Mouse (Mus musculus) forebrain, embryonic 10.5 days (tissue): Measurements from ENCODE around the gene Fkbp15. TPM values are rescaled to one million over a fixed set of nuclear protein-coding genes. Genes with fewer than 3 reads are reported as not detected.

Experiments used
- DNase-seq: peaks from one replicate; pipeline ENCODE4 v3.0.0-alpha.2; 2017; ENCODE audit warnings: low spot score; ENCODE audit errors: extremely low spot score
- H3K27ac ChIP-seq: fragments of 300-500 bp; sonication (generic); 2 replicates; pipeline ENCODE4 v1.5.1; 2016; ENCODE audit warnings: mild to moderate bottlenecking
- H3K27me3 ChIP-seq: fragments of 300-500 bp; sonication (generic); 2 replicates; pipeline ENCODE4 v1.6.1; 2016; ENCODE audit warnings: mild to moderate bottlenecking; ENCODE audit not compliant: poor library complexity, severe bottlenecking
- H3K36me3 ChIP-seq: fragments of 300-500 bp; sonication (generic); replicated peaks from 2 replicates; pipeline ENCODE4 v1.6.1; 2016; ENCODE audit warnings: mild to moderate bottlenecking, moderate library complexity
- H3K4me1 ChIP-seq: fragments of 300-500 bp; sonication (generic); 2 replicates; pipeline ENCODE4 v1.6.1; 2016
- H3K4me3 ChIP-seq: fragments of 300-500 bp; sonication (generic); 2 replicates; pipeline ENCODE4 v1.5.1; 2016; ENCODE audit warnings: mild to moderate bottlenecking, moderate library complexity
- H3K9me3 ChIP-seq: fragments of 300-500 bp; sonication (generic); 2 replicates; pipeline ENCODE4 v1.6.1; 2016; ENCODE audit warnings: mild to moderate bottlenecking, moderate library complexity
- WGBS: fragments of 180-500 bp; shearing (Covaris S2); methylation state at CpG from one replicate; pipeline ENCODE4 v1.1.7; 2016; 5-methylcytosine and 5-hydroxymethylcytosine counted together
- polyA plus RNA-seq: library from polyadenylated mRNA; unstranded; fragments of >200 nt; fragmentation: Nextera tagmentation; extraction: Ambion mirVana; gene quantifications from 2 replicates; pipeline ENCODE4 v1.2.1, GENCODE M21; 2016

Fkbp15 gene
- polyA plus RNA-seq, 1 experiment from 2014 or later: 18.5 TPM

- 83% methylated on average over 5 of the region's 5 CpGs for WGBS
- no peaks in the 10 kb centered on the region for H3K9me3 ChIP-seq
Observed at GRCm38 (mm10) chr4:62331977-62332376, 28.4 kb downstream of the Fkbp15 start.

GRCm38 (mm10) chr4:62328941-62329660 is 31.2 kb downstream of the Fkbp15 start:
- Histone ChIP-seq H3K4me3 (no peak overlapping the region), H3K4me1 (no peaks in the 10 kb centered on the region), H3K9me3 (no peaks in the 10 kb centered on the region), H3K36me3 (peaks cover 49% of the 10 kb centered on the region), H3K27me3 (no peaks in the 10 kb centered on the region), H3K27ac (no peak overlapping the region)
- 88% methylated on average over 6 of the region's 6 CpGs for WGBS
- DNase-seq: no peak

More at GRCm38 (mm10) chr4:62331977-62332376, 28.4 kb downstream of the Fkbp15 start:
- H3K27me3 ChIP-seq: no peaks in the 10 kb centered on the region
- no peak overlapping the region for H3K4me3 ChIP-seq
- no peak overlapping the region for H3K27ac ChIP-seq
- DNase-seq: no peak
- H3K4me1 ChIP-seq: no peaks in the 10 kb centered on the region
- peaks cover 47% of the 10 kb centered on the region for H3K36me3 ChIP-seq

- Histone ChIP-seq H3K9me3 (no peaks in the 10 kb centered on the region), H3K4me1 (no peaks in the 10 kb centered on the region), H3K4me3 (no peak overlapping the region), H3K36me3 (peaks cover 61% of the 10 kb centered on the region), H3K27me3 (no peaks in the 10 kb centered on the region), H3K27ac (no peak overlapping the region)
- DNase-seq: no peak
Observed at GRCm38 (mm10) chr4:62326111-62326510, 34.2 kb downstream of the Fkbp15 start.

GRCm38 (mm10) chr4:62322684-62323083 is 37.7 kb downstream of the Fkbp15 start:
- Histone ChIP-seq H3K4me3 (no peak overlapping the region), H3K4me1 (no peaks in the 10 kb centered on the region), H3K27me3 (no peaks in the 10 kb centered on the region), H3K27ac (no peak overlapping the region), H3K9me3 (no peaks in the 10 kb centered on the region), H3K36me3 (peaks cover 59% of the 10 kb centered on the region)
- 96% methylated on average over 3 of the region's 3 CpGs for WGBS
- no peak for DNase-seq

GRCm38 (mm10) chr4:62318294-62318693 is 42.1 kb downstream of the Fkbp15 start:
- no peak for DNase-seq
- no peaks in the 10 kb centered on the region for H3K9me3 ChIP-seq
- 65% methylated on average over 1 of the region's 1 CpGs for WGBS
- no peak overlapping the region for H3K4me3 ChIP-seq
- H3K36me3 ChIP-seq: peaks cover 49% of the 10 kb centered on the region
- H3K4me1 ChIP-seq: no peaks in the 10 kb centered on the region
- H3K27ac ChIP-seq: no peak overlapping the region
- no peaks in the 10 kb centered on the region for H3K27me3 ChIP-seq

GRCm38 (mm10) chr4:62316456-62316855 is 43.9 kb downstream of the Fkbp15 start:
- no peak overlapping the region for H3K4me3 ChIP-seq
- no peaks in the 10 kb centered on the region for H3K27me3 ChIP-seq
- no peak overlapping the region for H3K27ac ChIP-seq
- H3K4me1 ChIP-seq: no peaks in the 10 kb centered on the region
- WGBS: 84% methylated on average over 2 of the region's 2 CpGs
- H3K9me3 ChIP-seq: no peaks in the 10 kb centered on the region
- peaks cover 46% of the 10 kb centered on the region for H3K36me3 ChIP-seq
- no peak for DNase-seq

- no peak for DNase-seq
- 83% methylated on average over 3 of the region's 3 CpGs for WGBS
- Histone ChIP-seq H3K4me3 (no peak overlapping the region), H3K36me3 (peaks cover 35% of the 10 kb centered on the region), H3K4me1 (no peaks in the 10 kb centered on the region), H3K27me3 (no peaks in the 10 kb centered on the region), H3K9me3 (no peaks in the 10 kb centered on the region), H3K27ac (no peak overlapping the region)
Observed at GRCm38 (mm10) chr4:62314516-62314915, 45.8 kb downstream of the Fkbp15 start.

GRCm38 (mm10) chr4:62313641-62314211 is 46.6 kb downstream of the Fkbp15 start:
- no peak overlapping the region for H3K4me3 ChIP-seq
- H3K27me3 ChIP-seq: no peaks in the 10 kb centered on the region

GRCm38 (mm10) chr4:62312821-62313220 is 47.5 kb downstream of the Fkbp15 start:
- Histone ChIP-seq H3K36me3 (peaks cover 33% of the 10 kb centered on the region), H3K27ac (no peak overlapping the region), H3K4me3 (no peak overlapping the region), H3K9me3 (no peaks in the 10 kb centered on the region), H3K27me3 (no peaks in the 10 kb centered on the region), H3K4me1 (no peaks in the 10 kb centered on the region)
- WGBS: 95% methylated on average over 2 of the region's 2 CpGs
- no peak for DNase-seq

More at GRCm38 (mm10) chr4:62313641-62314211, 46.6 kb downstream of the Fkbp15 start:
- Histone ChIP-seq H3K27ac (no peak overlapping the region), H3K36me3 (peaks cover 30% of the 10 kb centered on the region), H3K4me1 (no peaks in the 10 kb centered on the region), H3K9me3 (no peaks in the 10 kb centered on the region)
- no peak for DNase-seq
- WGBS: 85% methylated on average over 9 of the region's 9 CpGs

- Histone ChIP-seq H3K36me3 (peaks cover 58% of the 10 kb centered on the region), H3K4me1 (no peaks in the 10 kb centered on the region), H3K9me3 (no peaks in the 10 kb centered on the region), H3K27ac (no peak overlapping the region), H3K27me3 (no peaks in the 10 kb centered on the region), H3K4me3 (no peak overlapping the region)
- DNase-seq: no peak
Observed at GRCm38 (mm10) chr4:62308406-62308805, 51.9 kb downstream of the Fkbp15 start.

GRCm38 (mm10) chr4:62306840-62307239 is 53.5 kb downstream of the Fkbp15 start:
- H3K4me3 ChIP-seq: no peak overlapping the region
- DNase-seq: no peak
- 78% methylated on average over 4 of the region's 4 CpGs for WGBS
- H3K36me3 ChIP-seq: peaks cover 62% of the 10 kb centered on the region
- no peaks in the 10 kb centered on the region for H3K27me3 ChIP-seq
- no peaks in the 10 kb centered on the region for H3K4me1 ChIP-seq
- H3K9me3 ChIP-seq: no peaks in the 10 kb centered on the region
- no peak overlapping the region for H3K27ac ChIP-seq

- H3K9me3 ChIP-seq: no peaks in the 10 kb centered on the region
- no peaks in the 10 kb centered on the region for H3K27me3 ChIP-seq
- H3K36me3 ChIP-seq: peaks cover 62% of the 10 kb centered on the region
- no peak for DNase-seq
- H3K4me1 ChIP-seq: no peaks in the 10 kb centered on the region
- H3K4me3 ChIP-seq: no peak overlapping the region
- WGBS: 100% methylated on average over 1 of the region's 1 CpGs
- no peak overlapping the region for H3K27ac ChIP-seq
Observed at GRCm38 (mm10) chr4:62306301-62306700, 54.0 kb downstream of the Fkbp15 start.

GRCm38 (mm10) chr4:62303288-62303687 is 57.1 kb downstream of the Fkbp15 start:
- Histone ChIP-seq H3K9me3 (no peaks in the 10 kb centered on the region), H3K27ac (no peak overlapping the region), H3K27me3 (no peaks in the 10 kb centered on the region), H3K4me3 (no peak overlapping the region), H3K4me1 (no peaks in the 10 kb centered on the region), H3K36me3 (peaks cover 87% of the 10 kb centered on the region)
- WGBS: 91% methylated on average over 1 of the region's 1 CpGs
- DNase-seq: no peak
